Mouse (Mus musculus) lung, adult 10 weeks (tissue): ENCODE measurements around the gene Nfkb2. TPM values are rescaled to one million over a fixed set of nuclear protein-coding genes. Genes with fewer than 3 reads are reported as not detected.

Experiments used
- polyA plus RNA-seq: library from polyadenylated mRNA; stranded (reverse); fragments of 350-450 nt; fragmentation: Illumina TruSeq; extraction: RNeasy Lipid Tissue Mini Kit (QIAGEN cat#74804); gene quantifications from one replicate; pipeline ENCODE4 v1.2.3, GENCODE M21; 2014; ENCODE audit warnings: low read depth, low replicate concordance; ENCODE audit not compliant: insufficient read depth

The Nfkb2 gene
- 17.6 TPM for polyA plus RNA-seq

GRCm38 (mm10) chr19:46304216-46304841, at the start of gene Nfkb2:
TSS of gene Nfkb2 (plus strand) at chr19:46304320.

GRCm38 (mm10) chr19:46326756-46327305, 22.7 kb downstream of the Nfkb2 start, which contains the start of gene Psd:
TSS of gene Psd (minus strand) at chr19:46327156.

GRCm38 (mm10) chr19:46328081-46329030, 24.2 kb downstream of the Nfkb2 start, which contains the start of gene Fbxl15:
TSS of gene Fbxl15 (plus strand) at chr19:46328184.

GRCm38 (mm10) chr19:46338331-46338936, 34.3 kb downstream of the Nfkb2 start, which contains the start of gene Cuedc2:
TSS of gene Cuedc2 (minus strand) at chr19:46338702.

GRCm38 (mm10) chr19:46350168-46350932, 46.2 kb downstream of the Nfkb2 start, which contains the start of gene 2310034G01Rik:
TSS of gene 2310034G01Rik (minus strand) at chr19:46350302.

Other genes with a start within 250 kb of the Nfkb2 start
- 14.0 TPM for gene Nolc1, start 228.5 kb upstream of the Nfkb2 start, polyA plus RNA-seq
- gene Elovl3, start 172.4 kb upstream of the Nfkb2 start, polyA plus RNA-seq = 0.61 TPM
- gene Pitx3, start 156.0 kb upstream of the Nfkb2 start, polyA plus RNA-seq = not detected
- gene Gbf1, start 151.8 kb upstream of the Nfkb2 start, polyA plus RNA-seq = 11.0 TPM
- gene Psd, start 22.8 kb downstream of the Nfkb2 start, polyA plus RNA-seq = 1.0 TPM
- 6.1 TPM for gene Fbxl15, start 23.9 kb downstream of the Nfkb2 start, polyA plus RNA-seq
- 70.9 TPM for gene Cuedc2, start 34.4 kb downstream of the Nfkb2 start, polyA plus RNA-seq
- gene Mfsd13a, start 36.8 kb downstream of the Nfkb2 start, polyA plus RNA-seq = 4.5 TPM
- 3.3 TPM for gene 2310034G01Rik, start 46.0 kb downstream of the Nfkb2 start, polyA plus RNA-seq
- gene Actr1a, start 91.4 kb downstream of the Nfkb2 start, polyA plus RNA-seq = 68.9 TPM
- gene Sufu, start 92.6 kb downstream of the Nfkb2 start, polyA plus RNA-seq = 6.9 TPM
- 32.6 TPM for gene Trim8, start 197.4 kb downstream of the Nfkb2 start, polyA plus RNA-seq